Mouse (Mus musculus): ENCODE measurements around the gene Gm10964.

The Gm10964 gene

GRCm38 (mm10) chr3:103727813-103728326, 11.3 kb upstream of the Gm10964 start:
- no peak for TF ChIP-seq GATA4 (IDR thresholded peaks at IDR 0.05; ENCODE audit: insufficient replicate concordance, low read length)

GRCm38 (mm10) chr3:103729850-103730249, 9.3 kb upstream of the Gm10964 start:
- no peak for TF ChIP-seq GATA4 (IDR thresholded peaks at IDR 0.05; ENCODE audit: insufficient replicate concordance, low read length)

DNA sequence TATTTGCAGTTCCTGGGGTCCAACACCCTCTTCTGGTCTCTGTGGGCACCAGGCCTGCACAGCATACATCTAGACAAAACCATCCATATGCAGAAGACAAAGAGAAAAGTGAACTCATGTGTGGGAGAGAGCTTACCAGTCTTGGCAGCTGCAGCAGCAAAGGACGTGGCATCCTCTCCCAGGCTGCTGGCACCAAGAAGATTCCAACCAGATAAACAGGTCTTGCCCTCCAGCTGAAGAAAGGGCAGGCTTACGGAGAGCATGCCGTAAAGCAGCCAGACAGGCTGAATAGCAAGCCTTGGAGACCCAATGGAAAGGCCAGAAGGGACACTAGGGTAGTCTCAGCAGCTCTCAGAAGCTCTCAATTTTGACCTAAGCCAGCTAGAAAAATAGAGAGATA, 7.0 kb upstream of the Gm10964 start:
- TF ChIP-seq GATA4 (IDR thresholded peaks at IDR 0.05; ENCODE audit: insufficient replicate concordance, low read length), result no peak

DNA sequence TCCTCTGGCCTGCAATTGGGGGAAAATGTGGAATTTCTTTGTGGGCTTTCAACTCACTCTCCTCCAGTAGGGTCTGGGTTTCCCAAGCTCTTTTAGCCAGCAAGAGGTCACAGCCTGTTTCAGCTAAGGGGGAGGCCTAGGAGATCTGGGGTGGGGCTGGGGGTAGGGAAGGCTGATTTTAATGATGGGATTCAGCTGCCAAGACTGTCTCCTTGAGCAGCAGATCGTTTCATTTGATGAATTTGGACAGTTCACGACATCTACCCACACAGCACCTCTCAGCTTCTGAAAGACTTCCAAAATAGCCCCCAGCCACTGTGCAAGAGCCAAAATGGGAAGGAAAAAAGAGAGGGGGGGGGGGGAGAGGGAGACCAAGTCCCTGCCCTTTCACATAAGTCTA, 6.0 kb upstream of the Gm10964 start:
- TF ChIP-seq GATA4 (IDR thresholded peaks at IDR 0.05; ENCODE audit: insufficient replicate concordance, low read length), result no peak

GRCm38 (mm10) chr3:103733799-103734695, 5.1 kb upstream of the Gm10964 start:
- TF ChIP-seq GATA4 (IDR thresholded peaks at IDR 0.05; ENCODE audit: insufficient replicate concordance, low read length), result no peak

DNA sequence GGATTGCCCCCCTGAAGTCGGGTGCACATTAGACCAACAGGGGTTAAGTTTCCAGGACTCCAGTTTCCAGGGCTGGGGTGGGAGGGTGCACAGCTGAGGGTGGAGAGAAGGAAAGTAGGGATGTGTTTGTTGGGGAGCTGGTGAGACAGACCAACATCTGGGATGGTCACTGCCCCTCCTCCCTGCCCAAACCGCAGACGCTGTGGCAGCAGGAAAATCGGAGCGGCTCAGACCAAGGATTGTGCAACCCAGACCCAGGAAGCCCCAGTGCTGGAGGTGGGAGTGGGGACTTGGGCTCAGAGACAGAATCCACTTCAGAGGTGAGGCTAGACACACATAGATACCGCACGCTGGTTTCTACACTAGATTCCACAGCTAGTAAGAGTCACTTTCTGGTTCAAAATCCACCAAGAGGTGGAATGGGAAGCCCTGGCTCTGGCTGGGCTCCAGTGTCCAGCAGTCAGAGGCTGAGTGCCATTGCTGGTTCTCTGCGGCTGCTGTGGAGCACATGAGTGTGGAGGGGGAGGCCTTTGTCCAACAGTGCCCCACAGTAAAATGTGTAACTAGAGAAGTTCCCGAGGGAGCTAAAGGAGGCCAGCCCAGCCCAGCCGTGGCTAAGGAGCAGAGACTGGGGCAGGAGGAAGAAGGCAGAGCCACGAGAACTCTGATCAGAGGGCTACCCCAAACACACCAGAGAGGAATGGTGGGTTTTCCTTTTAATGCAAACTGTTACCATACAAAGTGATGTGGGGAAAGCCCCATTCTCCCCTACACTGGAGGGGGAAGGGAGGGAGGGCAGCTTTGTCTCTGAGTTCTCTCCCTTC, 4.3 kb upstream of the Gm10964 start:
- no peak for TF ChIP-seq GATA4 (IDR thresholded peaks at IDR 0.05; ENCODE audit: insufficient replicate concordance, low read length)

- TF ChIP-seq GATA4 (IDR thresholded peaks at IDR 0.05; ENCODE audit: insufficient replicate concordance, low read length), result no peak
Observed at GRCm38 (mm10) chr3:103735776-103736600, 3.2 kb upstream of the Gm10964 start.

DNA sequence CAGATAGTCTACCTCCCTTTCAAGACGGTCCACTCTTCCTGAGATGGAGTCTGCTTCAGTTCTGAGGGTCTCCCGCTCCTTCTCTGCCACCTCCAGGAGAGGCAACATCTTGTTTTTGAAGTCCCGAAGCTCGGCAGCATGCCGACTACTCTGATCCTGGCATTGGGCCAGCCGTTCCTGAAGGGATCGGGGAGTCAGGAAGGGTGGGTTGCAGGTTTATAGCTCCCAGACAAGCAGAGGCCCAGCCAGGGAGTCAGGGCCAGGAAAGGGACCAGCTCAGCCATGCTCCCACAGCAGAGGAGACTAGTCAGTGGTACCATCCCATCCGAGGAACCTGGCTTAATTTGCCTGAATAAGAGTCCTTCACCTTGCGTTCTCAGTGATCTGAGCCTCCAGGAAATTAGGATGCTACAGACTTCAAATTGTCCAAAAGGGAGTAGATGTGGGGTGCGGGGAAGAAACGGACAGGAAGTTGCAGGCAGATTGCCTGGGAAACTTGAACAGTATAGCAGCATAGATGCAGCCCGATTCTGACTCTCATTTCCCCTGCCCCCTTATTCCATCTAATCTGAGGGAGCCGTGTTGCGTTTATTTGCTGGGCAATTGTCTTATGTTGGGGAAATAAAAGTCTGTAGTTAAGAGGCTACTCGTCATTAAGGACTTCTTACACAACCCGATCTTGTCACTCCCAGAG, 2.0 kb upstream of the Gm10964 start:
- TF ChIP-seq GATA4 (IDR thresholded peaks at IDR 0.05; ENCODE audit: insufficient replicate concordance, low read length), result no peak

GRCm38 (mm10) chr3:103737778-103738571, 1.2 kb upstream of the Gm10964 start, which contains the start of gene Olfml3:
TSS of gene Olfml3 (minus strand) at chr3:103738001.
- peak; percentile 14; the same call in 1 of the 2 replicates for TF ChIP-seq GATA4 (IDR thresholded peaks at IDR 0.05; ENCODE audit: insufficient replicate concordance, low read length)

- no peak for TF ChIP-seq GATA4 (IDR thresholded peaks at IDR 0.05; ENCODE audit: insufficient replicate concordance, low read length)
Observed at GRCm38 (mm10) chr3:103740342-103740741, 1.2 kb downstream of the Gm10964 start.

- no peak for TF ChIP-seq GATA4 (IDR thresholded peaks at IDR 0.05; ENCODE audit: insufficient replicate concordance, low read length)
Observed at GRCm38 (mm10) chr3:103743208-103743607, 4.0 kb downstream of the Gm10964 start.

DNA sequence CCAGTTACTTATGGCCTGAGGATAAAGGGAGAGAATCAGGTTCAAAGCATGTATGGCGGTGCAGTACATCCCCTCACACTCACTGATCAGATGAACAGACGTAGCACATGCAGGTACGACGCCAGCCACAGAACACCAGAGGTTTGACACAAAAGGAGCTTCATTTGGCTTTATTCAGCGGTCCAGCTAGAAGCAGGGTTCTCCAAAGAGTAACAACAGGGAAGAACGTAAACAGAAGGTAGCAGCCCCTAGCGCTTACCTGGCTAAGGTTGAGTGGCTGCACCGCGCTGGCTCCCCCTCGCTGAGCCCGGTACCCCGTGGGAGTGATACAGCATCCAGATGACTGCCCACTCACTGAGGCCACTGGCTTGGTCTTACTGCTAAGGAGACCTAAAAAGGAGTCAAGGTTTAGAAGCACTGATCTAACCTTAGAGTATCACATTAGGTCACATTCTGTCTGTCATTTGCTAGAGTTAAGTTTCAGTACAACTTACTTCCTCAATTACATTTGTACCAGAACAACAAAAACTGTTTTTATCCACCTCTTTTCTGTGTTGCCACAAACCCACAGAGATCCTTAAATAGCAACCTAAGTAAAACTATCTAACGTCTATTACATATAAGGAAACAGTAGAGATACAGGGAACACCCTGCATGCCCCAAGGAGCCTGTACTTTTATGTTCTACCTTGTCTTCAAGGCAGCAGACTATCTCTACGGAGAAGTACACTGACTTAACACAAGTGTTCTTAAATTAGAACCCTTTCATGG, 6.0 kb downstream of the Gm10964 start:
- no peak for TF ChIP-seq GATA4 (IDR thresholded peaks at IDR 0.05; ENCODE audit: insufficient replicate concordance, low read length)

DNA sequence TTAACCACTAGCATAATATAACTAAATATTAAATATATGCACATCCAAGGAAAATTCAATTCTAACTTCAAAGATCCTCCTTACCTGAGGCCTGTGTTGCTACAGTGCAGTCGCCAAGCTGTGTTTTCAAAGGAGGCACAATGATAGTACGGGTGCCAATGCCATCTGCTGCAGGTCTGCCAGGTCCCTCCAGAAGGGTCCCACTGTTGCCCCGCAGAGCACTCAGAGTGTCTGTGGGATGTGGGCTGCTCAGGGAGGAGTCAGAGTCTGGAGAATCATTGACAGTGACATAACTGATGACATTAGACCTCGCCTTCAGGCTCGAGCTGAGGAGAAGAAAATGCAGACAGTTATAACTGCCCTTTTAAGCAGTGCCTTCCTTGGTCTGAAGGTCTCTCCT, 7.5 kb downstream of the Gm10964 start:
- TF ChIP-seq GATA4 (IDR thresholded peaks at IDR 0.05; ENCODE audit: insufficient replicate concordance, low read length), result no peak
